Mouse (Mus musculus): ENCODE data around the gene Snai3. TPM values are rescaled to one million over a fixed set of nuclear protein-coding genes. Genes with fewer than 3 reads are reported as not detected.
A peak's percentile ranks its signal among the peaks of the same experiment; 100 is the strongest.

Gene Snai3
- polyA plus RNA-seq, 1 experiment from 2014 or later, result 0.64 TPM

GRCm38 (mm10) chr8:122407678-122408077 lies 52.9 kb downstream of the Snai3 start:
- H3K4me3 ChIP-seq (replicated peaks), result no peak overlapping the region
- H3K9me3 ChIP-seq (replicated peaks), result no peaks in the 10 kb centered on the region
- no peak overlapping the region for H3K27ac ChIP-seq (replicated peaks)
- peaks cover 99% of the 10 kb centered on the region for H3K36me3 ChIP-seq (replicated peaks)
- peaks cover 13% of the 10 kb centered on the region for H3K4me1 ChIP-seq (replicated peaks)
- 84% methylated on average over 7 of the region's 7 CpGs for WGBS (ENCODE audit: insufficient replicate concordance)
- no peak overlapping the region for H3K4me2 ChIP-seq
- no peaks in the 10 kb centered on the region for H3K27me3 ChIP-seq
- ATAC-seq (ENCODE audit: insufficient read depth), result no peak
- H3K9ac ChIP-seq, result no peak overlapping the region

GRCm38 (mm10) chr8:122405146-122405805 lies 55.3 kb downstream of the Snai3 start:
- no peaks in the 10 kb centered on the region for H3K9me3 ChIP-seq (replicated peaks)
- peaks cover 99% of the 10 kb centered on the region for H3K36me3 ChIP-seq (replicated peaks)
- H3K27ac ChIP-seq (replicated peaks), result 0 out of 2 replicates have a peak overlapping the region, but pooled peaks have one; percentile 38
- no peak overlapping the region for H3K4me2 ChIP-seq
- peaks cover 13% of the 10 kb centered on the region for H3K4me1 ChIP-seq (replicated peaks)
- no peak overlapping the region for H3K9ac ChIP-seq
- H3K27me3 ChIP-seq, result no peaks in the 10 kb centered on the region
- H3K4me3 ChIP-seq (replicated peaks), result no peak overlapping the region
- ATAC-seq (ENCODE audit: insufficient read depth), result peak; percentile 50; the same call in 1 of the 2 replicates
- WGBS (ENCODE audit: insufficient replicate concordance), result 29% methylated on average over 9 of the region's 9 CpGs

Small RNAs within 50 kb of the gene (microRNA-seq; reads per million reads assigned to microRNA genes)
- gene Gm24366, result not detected

Other genes starting within 250 kb of the Snai3 start
- gene Zfpm1, start 178.6 kb downstream of the Snai3 start, polyA plus RNA-seq (2015; fragmentation: Nextera tagmentation; extraction: Ambion mirVana), result 12.0 and 14.9 TPM in 2 replicates
- gene Trhr2, start 100.0 kb downstream of the Snai3 start, polyA plus RNA-seq (2015; fragmentation: Nextera tagmentation; extraction: Ambion mirVana), result not detected in 2 replicates
- gene Zc3h18, start 84.1 kb downstream of the Snai3 start, polyA plus RNA-seq (2015; fragmentation: Nextera tagmentation; extraction: Ambion mirVana), result 23.1 and 25.6 TPM in 2 replicates
- not detected in 2 replicates for gene Il17c, start 38.7 kb downstream of the Snai3 start, polyA plus RNA-seq (2015; fragmentation: Nextera tagmentation; extraction: Ambion mirVana)
- 196 TPM in 2 replicates for gene Cyba, start 27.8 kb downstream of the Snai3 start, polyA plus RNA-seq (2015; fragmentation: Nextera tagmentation; extraction: Ambion mirVana)
- 24.3 and 25.1 TPM in 2 replicates for gene Mvd, start 17.3 kb downstream of the Snai3 start, polyA plus RNA-seq (2015; fragmentation: Nextera tagmentation; extraction: Ambion mirVana)
- gene Rnf166, start 15.3 kb upstream of the Snai3 start, polyA plus RNA-seq (2015; fragmentation: Nextera tagmentation; extraction: Ambion mirVana), result 11.5 and 15.1 TPM in 2 replicates
- gene Ctu2, start 15.4 kb upstream of the Snai3 start, polyA plus RNA-seq (2015; fragmentation: Nextera tagmentation; extraction: Ambion mirVana), result 12.4 and 13.1 TPM in 2 replicates
- 12.4 and 17.4 TPM in 2 replicates for gene Piezo1, start 90.6 kb upstream of the Snai3 start, polyA plus RNA-seq (2015; fragmentation: Nextera tagmentation; extraction: Ambion mirVana)
- 45.9 and 46.0 TPM in 2 replicates for gene Cdt1, start 107.3 kb upstream of the Snai3 start, polyA plus RNA-seq (2015; fragmentation: Nextera tagmentation; extraction: Ambion mirVana)
- gene Aprt, start 116.2 kb upstream of the Snai3 start, polyA plus RNA-seq (2015; fragmentation: Nextera tagmentation; extraction: Ambion mirVana), result 187 and 214 TPM in 2 replicates
- gene Galns, start 150.7 kb upstream of the Snai3 start, polyA plus RNA-seq (2015; fragmentation: Nextera tagmentation; extraction: Ambion mirVana), result 8.2 and 8.8 TPM in 2 replicates
- 24.2 and 33.1 TPM in 2 replicates for gene Trappc2l, start 150.9 kb upstream of the Snai3 start, polyA plus RNA-seq (2015; fragmentation: Nextera tagmentation; extraction: Ambion mirVana)
- not detected in 2 replicates for gene Pabpn1l, start 162.0 kb upstream of the Snai3 start, polyA plus RNA-seq (2015; fragmentation: Nextera tagmentation; extraction: Ambion mirVana)
- gene Cbfa2t3, start 238.4 kb upstream of the Snai3 start, polyA plus RNA-seq (2015; fragmentation: Nextera tagmentation; extraction: Ambion mirVana), result 3.5 and 3.6 TPM in 2 replicates

All from liver, embryonic 15.5 days (tissue).